Mouse (Mus musculus) inflammation-experienced regulatory T-cells, adult 6 months (primary cell): ENCODE measurements around the gene Defb20. TPM values are rescaled to one million over a fixed set of nuclear protein-coding genes. Genes with fewer than 3 reads are reported as not detected.
A peak's percentile ranks its signal among the peaks of the same experiment; 100 is the strongest.
"Not testable (repeated sequence)": the region's sequence is repeated elsewhere in the genome, so short reads cannot be mapped to it uniquely, and the experiment has no call there.

Experiments
- ATAC-seq: one replicate; pipeline ENCODE4 v1.8.0; 2017
- polyA plus RNA-seq, 3 experiments: library from polyadenylated mRNA; unstranded; fragments of 100-300 nt; shearing (Covaris generic); gene quantifications; one replicate each; pipeline ENCODE4 v1.2.1; 2017

Gene Defb20
- not detected for polyA plus RNA-seq

DNA sequence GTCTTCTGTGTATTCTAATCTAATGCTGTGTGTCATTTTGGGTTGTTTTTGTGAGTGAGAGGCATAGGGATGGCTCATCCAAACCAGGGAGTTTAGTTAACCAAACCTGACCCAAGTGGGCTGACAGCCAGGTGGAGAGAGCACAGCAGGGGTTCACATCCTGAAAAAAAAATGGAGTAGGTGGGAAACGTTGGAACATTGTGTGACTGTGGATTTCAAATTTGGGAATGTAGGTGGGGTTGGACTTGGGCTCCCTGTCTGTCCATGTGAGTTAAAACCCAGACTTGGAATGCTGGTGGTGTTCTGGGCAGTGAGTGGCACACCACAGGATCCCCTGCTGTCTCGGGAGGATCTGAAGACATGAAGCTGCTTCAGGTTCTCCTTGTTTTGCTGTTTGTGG is at the start of gene Defb20:
Defb20 (plus strand) TSS at position 301 of the 400 bp plus-strand sequence.
- ATAC-seq = no peak

DNA sequence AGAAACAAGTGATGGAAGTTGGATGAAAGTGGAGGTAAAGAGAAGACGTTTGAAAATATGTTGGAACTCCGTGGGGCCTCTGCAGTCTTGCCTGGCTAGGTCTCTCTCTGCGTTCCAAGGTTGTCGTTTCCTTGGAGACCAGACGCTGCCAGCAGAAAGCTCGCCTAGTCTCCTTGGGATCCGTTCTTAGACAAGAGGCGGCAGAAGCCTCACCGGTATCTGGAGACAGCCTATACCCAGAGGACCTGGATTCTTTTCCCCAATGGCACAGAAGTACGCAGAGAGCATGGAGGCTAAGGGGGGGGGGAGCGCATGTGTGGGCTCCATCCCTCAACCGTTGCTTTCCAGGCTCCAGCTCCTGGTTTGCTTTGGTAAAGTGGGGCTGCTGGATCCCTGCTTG is 49.4 kb upstream of the Defb20 start:
- ATAC-seq = no peak

DNA sequence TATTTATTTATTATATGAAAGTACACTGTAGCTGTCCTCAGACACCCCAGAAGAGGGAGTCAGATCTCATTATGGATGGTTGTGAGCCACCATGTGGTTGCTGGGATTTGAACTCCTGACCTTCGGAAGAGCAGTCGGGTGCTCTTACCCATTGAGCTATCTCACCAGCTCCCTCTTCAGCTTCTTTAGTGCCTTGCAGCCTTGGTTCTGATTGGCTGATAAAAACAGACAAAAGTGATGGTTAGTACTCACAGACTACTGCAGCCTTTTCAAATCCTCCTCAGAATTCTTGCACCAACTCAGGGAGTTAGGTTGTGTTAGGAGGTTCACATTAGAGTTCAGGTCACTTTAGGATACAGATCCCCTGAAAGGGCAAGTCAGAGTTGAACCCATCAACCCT is 48.4 kb upstream of the Defb20 start:
- not testable (repeated sequence) for ATAC-seq

DNA sequence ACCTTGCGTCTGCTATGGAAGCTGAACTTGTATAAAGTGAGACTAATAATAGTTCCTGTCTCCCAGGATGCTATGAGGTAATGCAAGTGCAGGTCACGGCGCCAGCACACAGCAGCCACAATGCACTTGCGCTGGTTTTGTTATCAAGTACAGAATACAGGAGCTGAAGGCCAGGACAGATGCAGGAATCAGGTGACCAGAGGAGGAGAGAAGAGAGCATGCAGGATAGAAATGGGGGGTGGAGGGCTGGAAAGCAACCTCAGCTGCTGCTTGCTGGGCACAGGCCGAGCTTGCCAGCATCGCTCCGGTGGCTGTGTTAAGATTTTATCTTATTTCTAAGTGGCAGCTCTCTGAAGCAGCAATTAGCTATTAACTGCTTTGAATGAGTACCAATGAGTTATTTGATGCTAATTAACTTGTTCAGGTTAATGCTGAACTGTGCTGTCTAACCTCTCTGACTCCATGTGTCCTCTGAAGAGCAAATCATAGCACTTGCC is 40.4 kb upstream of the Defb20 start:
- no peak for ATAC-seq

DNA sequence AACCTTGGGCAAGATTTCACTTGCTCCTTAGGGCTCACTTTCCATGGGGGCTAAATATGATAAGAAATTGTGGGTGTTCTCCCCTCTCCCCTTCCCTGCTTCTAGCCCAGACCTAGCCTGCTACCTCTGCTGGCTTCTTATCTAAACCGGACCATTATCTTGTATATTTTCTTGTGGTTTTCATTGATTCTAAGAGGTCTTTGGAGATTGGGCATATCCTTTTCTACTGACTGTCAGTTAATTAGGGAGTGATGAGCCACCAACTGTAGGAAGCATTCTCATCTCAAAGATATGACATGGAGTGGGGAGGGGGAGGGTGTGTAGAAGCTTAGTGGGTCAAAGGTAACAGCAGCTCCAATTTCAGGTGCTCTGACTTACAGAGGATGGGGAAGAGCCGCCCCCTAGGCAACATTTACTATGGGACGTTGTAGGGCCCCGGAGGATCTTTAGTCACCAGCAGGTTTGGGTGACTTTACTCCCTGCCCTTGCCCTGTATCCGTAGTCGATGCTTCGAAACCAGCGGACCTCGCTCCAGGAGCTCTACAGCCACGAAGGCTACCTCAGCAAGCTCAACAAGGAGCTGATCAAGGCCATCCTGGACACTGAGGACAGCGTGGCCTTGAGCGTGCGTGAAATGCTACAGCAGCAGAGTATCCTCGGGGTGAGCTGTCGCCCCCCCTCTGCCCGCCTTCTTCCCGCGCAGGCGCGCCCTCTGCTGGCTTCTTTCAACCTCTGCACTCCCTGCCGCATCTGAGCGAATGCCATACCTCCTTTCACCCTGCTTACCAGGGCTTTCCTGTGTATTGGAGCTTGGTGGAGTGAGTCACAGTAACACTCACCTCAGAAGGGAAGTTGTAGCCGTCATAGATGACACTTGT is 39.6 kb upstream of the Defb20 start:
- peak; percentile 89 for ATAC-seq

DNA sequence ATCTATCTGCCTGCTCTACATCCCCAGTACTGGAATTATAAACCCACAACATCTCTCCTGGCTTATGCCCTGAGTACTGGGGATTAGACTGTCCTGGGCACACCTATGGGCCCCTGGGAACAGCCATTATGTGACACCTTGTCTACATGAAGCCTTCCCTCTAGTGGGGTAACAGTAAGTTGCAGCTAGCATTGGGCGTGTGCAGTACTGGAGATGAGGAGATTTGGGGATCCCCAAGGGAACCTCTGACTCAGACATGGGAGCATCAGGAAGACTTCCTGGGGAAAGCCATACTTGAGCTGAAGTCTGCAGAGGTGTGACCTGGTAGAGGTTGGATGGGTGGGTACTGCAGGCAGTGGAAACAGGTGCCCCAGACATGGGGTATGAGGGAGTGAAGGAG is 37.9 kb upstream of the Defb20 start:
- ATAC-seq = no peak

DNA sequence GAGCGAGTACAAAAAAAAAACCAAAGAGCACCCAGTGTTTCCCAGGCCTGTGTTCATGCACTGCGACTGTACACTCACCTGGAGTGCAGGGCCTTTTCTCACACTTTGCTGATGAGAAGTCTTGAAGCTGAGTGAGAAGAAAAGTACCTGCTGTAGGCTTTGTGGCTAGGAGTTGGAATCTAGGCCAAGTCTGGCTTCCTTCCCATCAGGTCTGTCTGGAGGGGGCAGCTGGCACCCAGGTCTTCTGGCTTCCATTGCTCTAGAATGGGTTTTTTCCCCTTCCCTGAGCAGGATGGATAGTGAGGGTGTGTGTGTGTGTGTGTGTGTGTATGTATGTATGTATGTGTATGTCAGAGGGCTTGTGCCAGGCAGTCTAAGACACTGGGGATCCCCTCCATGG is 37.0 kb upstream of the Defb20 start:
- ATAC-seq = no peak

DNA sequence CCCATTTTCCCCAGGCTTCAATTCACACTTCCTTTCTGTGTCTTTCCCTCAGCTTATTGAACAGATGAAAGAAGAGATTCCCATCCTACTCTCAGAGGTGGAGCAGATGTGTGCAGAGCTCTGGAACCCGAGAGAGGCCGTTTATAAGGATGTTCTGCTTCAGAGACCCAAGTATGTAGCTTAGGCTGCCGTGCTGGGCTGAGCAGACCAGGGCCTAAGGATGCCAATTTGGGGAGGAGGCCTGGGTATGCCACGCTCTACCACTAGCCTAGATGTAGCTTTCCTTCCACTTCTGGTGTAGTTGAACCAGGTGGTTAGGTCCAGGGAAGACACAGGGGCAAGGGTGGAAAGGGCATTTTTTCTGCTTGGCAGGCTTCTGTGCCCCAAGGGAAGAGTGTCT is 34.5 kb upstream of the Defb20 start:
- no peak for ATAC-seq

DNA sequence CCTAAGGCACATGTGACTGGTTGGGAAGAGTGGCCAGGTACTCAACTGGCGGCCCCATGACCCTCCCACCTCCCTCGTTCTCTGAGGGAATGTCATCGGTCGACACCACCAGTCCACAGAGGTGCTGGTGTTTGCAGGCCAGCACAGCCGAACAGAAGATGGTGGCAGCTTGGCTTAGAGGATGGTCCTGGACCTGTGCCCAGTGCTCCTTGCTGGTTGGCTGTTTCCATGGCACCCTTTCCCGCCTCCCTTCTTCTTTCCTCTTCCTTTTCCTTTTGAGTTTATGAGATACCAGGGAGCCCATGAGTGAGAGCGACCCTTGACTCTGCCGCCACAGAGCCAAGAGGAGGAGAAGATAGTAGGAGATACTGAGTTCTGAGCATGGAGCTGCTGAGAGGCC is 33.6 kb upstream of the Defb20 start:
- no peak for ATAC-seq

DNA sequence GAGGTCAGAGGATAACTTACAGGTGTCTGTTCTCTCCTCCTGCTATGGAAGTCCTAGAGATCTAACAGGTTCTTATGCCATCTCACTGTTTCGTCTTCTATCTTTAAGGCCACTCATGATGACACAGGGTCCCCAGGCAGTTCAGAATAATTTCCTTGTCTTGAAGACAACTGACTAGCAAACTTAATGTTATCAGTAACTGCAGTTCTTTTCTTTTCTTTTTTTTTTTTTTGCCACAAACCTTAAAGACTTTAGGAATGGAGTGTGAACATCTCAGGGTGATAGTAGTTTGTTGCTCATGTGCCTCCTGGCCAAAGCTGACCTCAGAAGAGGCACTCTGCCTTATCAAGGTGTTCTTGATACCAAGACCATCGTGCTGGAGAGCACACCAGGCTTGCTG is 30.2 kb upstream of the Defb20 start:
- no peak for ATAC-seq

DNA sequence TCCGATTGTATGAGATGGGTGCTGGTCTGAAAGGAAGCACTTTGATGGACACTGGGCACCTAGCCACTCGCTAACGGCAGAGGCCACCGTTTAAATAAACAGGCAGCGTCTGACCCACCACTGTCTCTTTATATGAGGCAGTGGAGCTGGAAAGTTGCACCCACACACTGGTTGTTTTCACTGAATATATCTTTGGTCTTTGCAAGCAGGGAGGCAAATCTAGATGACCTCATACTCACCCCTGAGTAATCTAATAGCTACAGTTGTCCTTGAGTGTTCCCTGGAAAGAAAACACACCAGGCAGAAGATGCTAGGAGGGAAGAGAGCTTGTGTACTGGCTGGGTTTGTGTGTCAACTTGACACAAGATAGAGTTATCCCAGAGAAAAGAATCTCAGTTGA is 29.4 kb upstream of the Defb20 start:
- ATAC-seq = no peak

DNA sequence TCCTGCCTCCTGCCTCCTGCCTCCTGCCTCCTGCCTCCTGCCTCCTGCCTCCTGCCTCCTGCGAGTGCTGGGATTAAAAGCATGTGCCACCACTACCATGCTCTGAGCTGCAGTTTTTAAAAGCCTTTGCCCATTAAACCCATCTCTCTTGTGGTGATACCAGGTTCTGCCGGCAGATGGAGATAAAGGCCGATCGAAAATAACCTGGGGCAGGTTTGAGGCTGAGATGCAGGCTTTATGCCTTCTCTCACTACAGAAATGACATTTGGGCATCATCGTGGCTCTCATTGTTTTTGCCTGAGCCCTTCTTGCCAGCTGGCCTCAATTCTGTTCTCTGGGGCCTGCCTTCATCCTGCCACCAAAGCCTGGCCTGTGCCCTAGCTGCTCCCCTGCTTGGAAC is 26.6 kb upstream of the Defb20 start:
- no peak for ATAC-seq

DNA sequence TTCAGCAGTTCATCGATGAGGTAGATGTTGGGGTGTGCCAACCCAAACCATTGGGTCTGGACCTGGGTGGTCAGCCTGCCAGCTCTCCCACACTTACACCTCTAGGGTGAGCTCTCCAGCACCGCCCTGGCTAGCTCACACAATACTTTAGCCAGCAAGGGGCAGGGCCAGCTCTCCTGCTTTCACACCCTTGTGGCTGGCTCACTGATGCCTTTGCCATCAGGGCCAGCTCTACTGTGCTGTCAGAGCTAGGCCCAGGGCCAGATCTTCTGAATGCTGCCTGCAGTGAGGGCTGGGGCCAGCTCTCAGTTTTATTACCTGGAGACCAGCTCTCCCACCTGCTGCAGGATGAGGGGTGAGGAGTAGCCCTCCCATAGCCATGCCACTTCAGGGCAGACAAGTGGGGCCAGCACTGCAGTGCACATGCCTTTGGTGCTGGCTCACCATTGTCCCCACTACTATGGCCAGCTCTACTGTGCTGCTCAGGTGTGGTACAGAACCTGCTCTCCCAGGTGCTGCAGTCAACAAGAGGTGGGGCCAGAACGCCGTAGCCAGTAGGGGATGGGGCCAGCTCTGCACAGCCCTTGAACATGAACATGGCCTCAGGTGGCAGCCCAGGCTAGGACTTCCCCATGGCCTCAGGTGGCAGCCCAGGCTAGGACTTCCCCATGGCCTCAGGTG is 24.6 kb upstream of the Defb20 start:
- ATAC-seq = no peak

DNA sequence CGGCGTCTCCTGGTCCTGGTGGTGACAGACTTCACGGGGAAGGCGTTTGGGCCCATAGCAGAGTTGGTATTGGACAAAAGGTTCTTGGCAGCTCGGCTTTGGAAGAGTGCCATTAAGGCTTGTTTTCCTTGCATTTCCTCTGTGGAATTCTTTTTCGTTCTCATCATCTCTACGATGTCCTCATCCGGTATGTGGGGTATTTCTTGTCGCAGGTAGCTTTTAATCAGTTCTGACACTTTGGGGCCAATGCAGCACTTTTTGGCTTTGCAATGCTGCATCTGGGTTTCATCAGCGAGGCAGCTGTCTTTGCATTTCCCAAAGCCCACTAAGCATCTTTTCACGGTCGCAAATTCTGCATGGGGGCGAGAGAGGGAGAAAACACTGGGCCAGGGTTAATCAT is 17.6 kb upstream of the Defb20 start:
- no peak for ATAC-seq

DNA sequence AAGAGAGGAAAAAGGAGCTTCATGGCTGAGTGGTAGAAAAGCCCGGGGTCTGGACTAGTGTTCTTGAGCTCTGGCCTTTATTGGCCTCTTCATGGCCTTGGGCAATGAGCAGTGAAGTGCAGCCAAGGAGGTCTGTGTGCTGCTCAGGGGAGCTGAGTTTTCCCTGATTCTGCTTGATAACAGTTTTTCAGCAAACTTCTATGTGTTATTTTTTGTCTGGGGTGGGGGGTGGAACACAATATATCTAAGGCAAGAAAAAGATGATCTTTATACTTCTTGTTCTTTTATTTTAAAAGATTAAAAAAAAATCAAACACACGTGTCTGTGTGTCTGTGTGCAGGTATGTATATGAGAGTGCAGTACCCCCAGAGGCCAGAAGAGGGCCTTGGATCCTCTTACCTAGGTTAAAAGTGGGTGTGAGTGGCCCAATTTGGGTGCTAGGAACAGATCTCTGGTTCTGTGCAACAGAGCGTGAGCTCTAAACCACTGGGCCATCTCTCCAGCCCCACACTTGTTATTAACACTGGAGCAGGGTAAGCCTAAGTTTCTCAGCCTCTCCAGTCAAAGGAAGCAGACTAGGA is 12.2 kb upstream of the Defb20 start, which contains the start of gene Defb23:
Defb23 (minus strand) TSS at position 51 of the 581 bp plus-strand sequence.
- ATAC-seq = no peak

DNA sequence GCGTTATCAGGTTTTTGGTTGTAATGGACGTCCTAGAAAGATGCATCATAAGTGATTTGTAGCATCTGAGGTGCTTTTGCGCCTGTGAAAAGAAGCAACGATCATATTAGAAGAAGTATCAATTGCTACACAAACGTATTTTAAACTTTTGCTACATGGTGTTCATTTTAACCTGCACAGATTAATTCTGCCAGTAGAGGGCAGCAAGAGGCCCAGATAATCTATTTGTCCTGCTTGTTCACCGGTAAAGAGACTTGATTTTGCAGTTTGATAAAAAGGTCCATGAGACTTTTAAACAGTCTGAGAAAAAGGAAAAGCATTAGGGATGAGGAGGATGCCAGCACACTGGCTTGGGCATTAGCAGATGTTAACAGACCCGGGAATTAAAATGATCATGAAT is 5.9 kb upstream of the Defb20 start:
- ATAC-seq = no peak

DNA sequence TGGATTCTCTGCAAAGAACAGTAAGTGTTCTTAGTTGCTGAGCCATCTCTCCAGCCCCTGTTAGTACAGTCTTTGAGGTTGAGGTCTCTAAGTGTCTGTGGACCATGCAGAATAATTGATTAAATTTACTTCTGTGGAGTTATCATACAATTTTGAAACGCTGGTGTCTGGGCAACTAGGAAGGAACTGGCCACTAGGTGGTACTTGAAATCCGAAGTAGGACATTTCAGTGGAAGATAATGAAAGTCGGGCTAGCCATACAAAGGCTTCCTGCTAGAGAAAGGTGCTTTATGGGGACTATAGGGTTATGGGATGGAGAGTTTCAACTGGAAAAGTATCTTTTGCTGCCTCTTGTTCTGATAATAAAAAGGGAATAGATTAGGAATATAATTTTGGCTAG is 4.4 kb upstream of the Defb20 start:
- ATAC-seq = no peak

DNA sequence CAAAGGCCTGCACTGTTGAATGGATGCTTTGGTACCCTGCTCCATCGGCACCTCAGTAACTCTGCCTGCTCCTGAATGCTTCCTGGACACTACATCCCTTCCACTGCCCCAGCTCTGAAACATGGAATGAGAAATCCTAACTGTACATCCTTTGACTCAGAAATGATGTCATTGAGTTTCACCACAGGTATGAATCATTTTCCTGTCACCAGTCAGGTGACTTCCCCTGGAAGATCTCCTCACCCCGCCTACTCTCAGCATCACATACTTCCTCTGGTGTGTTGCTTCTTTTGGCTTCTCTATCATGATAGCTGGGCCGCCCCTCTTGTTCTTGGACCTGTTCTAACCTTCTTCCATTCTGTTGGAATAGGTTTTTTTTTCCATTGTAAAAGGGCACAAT is 4.0 kb downstream of the Defb20 start:
- ATAC-seq = peak; percentile 32

DNA sequence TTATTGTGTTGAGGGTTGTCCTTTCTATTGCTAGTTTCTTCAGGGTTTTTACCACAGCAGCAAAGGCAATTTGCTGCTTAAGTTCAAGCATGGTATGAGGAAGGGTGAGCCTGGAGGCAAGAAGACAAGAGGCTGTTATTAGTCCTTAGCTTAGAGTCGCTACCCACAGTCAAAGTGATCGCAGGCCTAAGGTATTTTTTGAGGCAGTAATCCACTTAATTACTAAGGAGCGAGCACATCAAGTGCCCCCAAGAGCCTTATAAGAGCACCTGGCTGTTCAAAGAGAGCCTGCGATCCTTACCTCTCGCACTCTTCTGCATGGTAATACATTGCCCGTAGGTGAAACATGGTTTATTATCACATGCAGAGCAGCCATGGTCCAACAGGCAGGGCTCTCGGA is 4.9 kb downstream of the Defb20 start:
- no peak for ATAC-seq

DNA sequence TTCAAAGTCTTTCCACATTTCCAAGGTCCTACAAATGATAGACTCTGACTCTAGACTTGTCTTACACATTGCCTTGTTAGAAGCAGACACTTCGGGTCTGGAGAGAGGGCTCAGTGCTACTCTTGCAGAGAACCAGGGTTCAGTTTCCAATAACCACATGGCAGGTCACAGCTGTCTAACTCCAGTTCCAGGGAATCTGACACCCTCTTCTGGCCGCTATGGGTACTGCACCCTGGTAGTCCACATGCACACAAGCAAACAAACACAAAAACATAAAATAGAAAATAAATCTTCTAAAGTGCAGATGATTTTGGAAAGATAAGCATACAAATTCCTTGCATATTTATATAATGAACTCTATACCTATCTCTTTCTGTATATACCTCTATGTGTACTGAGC is 10.2 kb downstream of the Defb20 start:
- no peak for ATAC-seq

DNA sequence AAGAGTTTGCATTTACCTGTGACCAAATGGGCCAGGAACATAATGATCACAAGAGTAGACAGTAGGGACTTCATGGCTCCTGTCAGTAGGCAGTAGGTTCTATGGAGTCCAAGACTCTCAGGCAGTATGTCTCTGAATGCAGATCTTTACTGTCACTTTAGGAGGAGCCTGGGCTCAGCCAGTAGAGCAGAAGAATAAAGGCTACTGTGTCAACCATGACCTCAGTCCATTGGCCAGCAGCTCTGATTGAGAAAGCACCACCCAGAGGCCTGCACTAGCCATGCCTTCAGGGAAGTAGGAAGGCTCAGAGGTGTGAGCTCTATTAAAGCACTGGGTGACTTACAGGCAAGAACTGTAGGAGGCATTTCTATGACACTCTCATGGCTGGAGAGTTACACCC is 13.2 kb downstream of the Defb20 start, which contains the start of gene Defb22:
Defb22 (minus strand) TSS at position 101 of the 400 bp plus-strand sequence.
- ATAC-seq = no peak

DNA sequence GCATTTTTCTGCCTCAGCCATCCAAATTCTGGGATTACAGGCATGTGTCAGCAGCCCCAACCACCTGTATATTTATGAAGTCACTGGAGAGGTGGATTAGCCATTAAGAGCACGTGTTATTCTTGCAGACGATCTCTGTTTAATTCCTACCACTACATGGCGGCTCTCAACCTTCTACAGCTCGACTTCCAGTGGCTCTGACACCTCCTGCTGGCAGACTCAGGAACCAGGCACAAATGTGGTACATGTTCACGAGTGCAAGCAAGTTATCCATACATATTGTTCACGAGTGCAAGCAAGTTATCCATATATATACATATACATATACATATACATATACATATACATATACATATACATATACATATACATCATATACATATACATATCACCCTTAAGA is 16.3 kb downstream of the Defb20 start:
- ATAC-seq = no peak

DNA sequence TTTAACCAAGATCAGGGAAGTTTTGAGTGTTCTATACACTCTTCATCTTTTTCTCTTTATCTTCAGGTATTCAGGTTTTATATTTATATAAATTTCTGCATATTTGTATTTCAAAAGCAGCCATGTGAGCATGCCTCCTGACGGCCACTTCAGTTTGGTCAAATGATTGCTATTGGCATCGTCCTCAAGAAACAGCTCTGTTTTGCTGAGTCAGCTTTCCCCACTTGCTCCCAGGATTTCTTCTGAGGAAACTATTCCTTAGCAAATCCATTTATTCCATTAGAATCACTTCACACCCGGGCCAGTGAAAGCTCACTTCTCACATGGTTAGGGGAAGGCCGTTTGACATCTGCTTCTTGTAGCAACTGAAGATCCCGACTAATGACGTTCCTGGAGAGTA is 21.2 kb downstream of the Defb20 start:
- no peak for ATAC-seq
